Mouse (Mus musculus): ENCODE data around the gene Spock1.

Gene Spock1

GRCm38 (mm10) chr13:57660523-57660922 lies 247.6 kb downstream of the Spock1 start:
- no peak for DNase-seq (ENCODE audit: low read depth, low spot score)

DNA sequence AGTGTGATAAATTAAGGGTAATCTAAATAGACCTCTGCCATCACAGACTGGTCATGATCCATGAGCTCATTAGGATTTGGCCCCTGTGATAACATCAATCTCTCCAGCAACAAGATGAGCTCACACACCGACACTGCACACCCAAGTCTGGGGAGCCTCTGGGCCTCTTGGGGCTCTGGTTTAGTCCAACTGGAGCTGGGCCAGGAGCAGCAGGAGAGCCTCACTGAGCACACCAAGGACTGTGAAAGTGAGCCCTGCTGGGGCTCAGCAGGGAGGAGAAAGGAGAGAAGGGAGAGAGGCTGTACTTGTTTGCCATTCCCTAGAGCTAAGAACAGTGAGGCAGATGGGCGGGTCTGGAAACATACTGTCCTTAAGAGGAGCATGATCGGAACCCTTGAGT lies 248.3 kb downstream of the Spock1 start:
- DNase-seq (ENCODE audit: low read depth, low spot score): no peak

DNA sequence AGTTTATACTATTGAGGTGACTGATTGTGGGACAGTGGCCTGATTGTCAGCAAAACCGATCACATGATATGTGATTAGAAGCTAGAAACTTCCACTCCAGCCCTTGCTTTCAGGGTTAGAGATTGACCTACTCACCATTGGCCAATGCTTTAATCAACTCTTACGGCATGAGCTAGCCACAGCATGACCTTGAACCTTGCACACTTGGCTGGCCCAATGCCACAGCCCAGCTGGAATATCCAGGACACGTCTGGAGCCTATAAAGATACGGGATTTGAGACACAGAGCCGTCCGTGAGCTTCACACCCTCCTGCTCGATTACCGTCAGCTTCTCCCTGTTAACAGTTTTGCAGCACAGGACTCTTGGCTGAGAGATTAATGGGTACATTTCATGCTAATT lies 251.5 kb downstream of the Spock1 start:
- DNase-seq (ENCODE audit: low read depth, low spot score): no peak

DNA sequence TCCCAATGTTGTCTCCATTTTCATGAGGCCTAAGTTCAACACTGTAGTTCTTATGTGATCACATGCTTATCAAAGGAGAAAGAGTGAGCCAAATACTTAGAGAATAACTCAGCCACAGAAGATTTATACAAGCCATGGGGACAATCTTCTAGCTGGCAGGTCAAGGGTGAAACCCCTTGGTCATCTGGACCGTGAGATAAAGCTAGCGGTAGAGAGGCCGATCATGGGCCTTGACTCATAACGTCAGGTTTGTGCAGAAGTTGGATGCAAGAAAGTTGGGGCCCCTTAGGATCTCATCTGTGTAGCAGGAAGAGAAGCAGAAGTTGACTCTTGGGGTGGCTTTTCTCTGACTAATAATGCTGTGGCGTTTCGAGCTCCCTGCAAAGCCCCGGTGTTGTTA lies 253.8 kb downstream of the Spock1 start:
- no peak for DNase-seq (ENCODE audit: low read depth, low spot score)

DNA sequence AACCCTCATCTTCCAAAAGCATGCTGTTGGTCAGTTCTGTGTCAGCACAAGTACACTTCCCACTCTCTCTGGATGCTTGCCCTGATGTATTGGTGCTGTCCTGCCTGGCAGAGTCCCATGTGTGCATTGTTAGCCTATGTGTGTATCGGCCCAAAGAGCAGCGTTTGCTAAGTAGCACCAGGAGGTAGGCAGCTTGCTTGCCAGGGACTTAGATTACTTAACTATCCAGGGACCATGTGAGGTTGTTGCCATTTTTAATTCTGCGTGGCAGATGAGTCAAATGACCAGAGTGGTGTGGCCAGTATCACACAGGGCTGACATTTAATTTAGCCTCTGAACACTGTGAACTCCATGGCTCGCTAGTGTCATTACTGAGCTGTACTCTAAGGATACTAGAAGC lies 256.9 kb downstream of the Spock1 start:
- no peak for DNase-seq (ENCODE audit: low read depth, low spot score)

DNA sequence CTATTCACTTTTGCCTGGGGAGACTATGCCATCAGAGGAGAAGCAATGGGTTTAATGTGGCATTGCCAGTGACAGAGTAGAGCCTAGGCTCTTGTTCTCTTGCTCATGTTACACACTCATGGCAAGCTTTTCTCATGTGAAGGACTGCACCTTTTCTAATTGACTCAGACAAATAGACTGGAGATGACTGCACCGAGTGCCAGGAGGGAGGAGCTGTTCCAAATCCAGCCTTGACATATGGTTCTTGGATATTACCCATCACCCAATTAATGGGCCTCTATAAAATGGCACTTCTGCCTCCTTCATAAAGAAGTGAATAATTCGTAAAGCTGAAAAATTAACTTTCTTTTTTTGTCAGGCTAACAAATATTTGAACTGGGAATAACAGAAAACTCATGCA lies 259.3 kb downstream of the Spock1 start:
- DNase-seq (ENCODE audit: low read depth, low spot score): no peak

GRCm38 (mm10) chr13:57647456-57647855 lies 260.7 kb downstream of the Spock1 start:
- DNase-seq (ENCODE audit: low read depth, low spot score): no peak

- no peak for DNase-seq (ENCODE audit: low read depth, low spot score)
Measured at GRCm38 (mm10) chr13:57643036-57643435, 265.1 kb downstream of the Spock1 start.

GRCm38 (mm10) chr13:57641649-57642048 lies 266.5 kb downstream of the Spock1 start:
- DNase-seq (ENCODE audit: low read depth, low spot score): no peak

- no peak for DNase-seq (ENCODE audit: low read depth, low spot score)
Measured at GRCm38 (mm10) chr13:57640968-57641367, 267.2 kb downstream of the Spock1 start.

DNA sequence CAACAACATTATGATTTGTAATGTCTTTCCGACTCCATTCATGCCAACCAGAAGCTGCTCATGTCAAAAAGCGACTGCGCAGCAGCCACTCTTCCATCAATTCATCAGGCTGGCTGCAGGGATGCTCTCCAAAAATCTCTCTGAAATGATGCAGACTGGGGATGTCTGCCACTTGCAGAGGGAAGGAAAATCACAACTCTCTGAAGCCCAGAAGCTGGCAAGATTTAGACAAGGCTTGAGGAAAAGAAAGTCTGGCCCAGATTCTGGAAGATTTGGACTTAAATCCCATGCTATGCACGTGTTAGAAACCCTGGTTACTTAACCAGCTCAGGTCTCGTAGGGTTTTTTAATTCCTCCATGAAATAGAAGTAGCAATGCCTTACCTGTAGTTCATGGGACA lies 269.3 kb downstream of the Spock1 start:
- DNase-seq (ENCODE audit: low read depth, low spot score): peak; percentile 65

- DNase-seq (ENCODE audit: low read depth, low spot score): no peak
Measured at GRCm38 (mm10) chr13:57637606-57638132, 270.5 kb downstream of the Spock1 start.

DNA sequence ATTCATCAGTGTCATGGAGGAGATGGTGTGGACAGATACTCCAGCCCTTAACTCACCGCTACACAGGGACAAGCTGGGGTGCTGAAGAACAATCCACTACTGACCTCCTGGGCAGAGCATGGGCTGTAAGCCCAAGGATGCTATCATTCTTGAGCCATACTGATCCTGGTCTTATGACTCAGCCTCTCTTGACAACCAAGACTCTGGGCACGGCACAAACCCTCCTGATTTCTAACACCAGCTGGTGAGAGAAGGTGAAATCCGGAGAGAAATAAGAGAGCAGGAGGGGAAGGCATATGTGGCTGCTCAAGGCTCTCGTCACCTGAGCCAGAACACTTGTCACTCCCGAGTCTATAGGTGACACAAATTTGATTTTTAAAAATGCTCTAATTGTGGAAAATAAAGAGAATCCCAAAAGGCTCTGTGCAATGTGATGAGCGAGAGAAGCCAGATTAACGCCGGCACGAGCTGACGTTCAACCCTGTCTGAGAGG lies 271.0 kb downstream of the Spock1 start:
- no peak for DNase-seq (ENCODE audit: low read depth, low spot score)

DNA sequence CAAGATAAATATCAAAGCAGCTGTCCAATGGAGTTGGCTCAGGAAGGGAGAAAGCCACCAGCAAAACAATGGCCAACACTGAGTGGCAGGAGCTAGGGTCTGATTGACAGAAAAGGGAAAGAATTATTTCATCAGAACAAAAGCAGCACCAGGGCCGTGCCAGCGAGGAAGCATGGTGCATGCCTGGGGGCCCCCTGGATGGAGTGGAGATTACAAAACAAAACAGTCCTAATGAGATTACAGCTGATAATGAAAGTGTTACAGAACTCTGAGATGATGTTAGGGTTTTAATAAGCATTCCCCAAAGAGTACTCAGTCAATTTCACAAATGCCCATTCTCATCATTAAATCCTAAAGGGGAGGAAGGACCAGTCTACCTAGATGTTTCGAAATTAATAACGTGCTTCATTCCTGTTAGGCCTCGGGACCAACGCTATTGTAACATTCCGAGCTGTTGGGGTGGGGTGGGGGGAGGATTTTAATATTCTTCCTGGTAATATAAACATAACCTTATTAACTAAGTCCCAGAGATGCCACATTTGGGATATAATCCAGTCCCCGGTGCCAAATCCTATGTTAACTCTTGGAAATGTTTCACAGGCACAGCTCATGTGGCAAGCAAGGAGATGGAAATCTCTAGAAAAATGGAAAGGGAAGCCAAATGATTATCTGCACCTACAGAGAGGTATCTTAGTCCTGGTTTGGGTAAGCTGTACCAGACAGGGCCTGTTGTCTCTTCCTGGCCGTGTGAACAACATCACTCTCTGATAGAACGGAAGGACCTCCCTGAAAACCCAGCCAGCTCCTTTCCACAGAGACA lies 271.7 kb downstream of the Spock1 start:
- DNase-seq (ENCODE audit: low read depth, low spot score): no peak

- DNase-seq (ENCODE audit: low read depth, low spot score): no peak
Measured at GRCm38 (mm10) chr13:57630532-57630931, 277.6 kb downstream of the Spock1 start.

DNA sequence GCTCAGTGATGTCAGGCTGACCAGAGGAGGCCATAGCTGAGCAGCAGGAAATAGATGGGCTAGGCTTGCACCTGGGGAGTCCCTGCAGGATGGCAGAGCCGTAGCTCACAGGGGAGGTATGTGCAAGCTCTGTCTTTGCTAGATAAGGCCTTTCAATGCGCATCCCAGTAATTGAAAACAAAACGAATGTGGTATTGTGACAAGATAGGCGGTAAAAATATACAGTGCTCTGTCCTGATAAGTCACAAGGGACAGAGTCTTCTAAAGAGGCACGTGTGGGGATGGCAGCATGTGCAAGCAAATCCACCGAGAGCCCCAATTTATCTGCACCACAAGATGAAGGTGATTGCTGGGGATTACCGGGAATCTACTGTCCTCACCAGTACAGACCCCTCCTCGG lies 279.9 kb downstream of the Spock1 start:
- DNase-seq (ENCODE audit: low read depth, low spot score): no peak

DNA sequence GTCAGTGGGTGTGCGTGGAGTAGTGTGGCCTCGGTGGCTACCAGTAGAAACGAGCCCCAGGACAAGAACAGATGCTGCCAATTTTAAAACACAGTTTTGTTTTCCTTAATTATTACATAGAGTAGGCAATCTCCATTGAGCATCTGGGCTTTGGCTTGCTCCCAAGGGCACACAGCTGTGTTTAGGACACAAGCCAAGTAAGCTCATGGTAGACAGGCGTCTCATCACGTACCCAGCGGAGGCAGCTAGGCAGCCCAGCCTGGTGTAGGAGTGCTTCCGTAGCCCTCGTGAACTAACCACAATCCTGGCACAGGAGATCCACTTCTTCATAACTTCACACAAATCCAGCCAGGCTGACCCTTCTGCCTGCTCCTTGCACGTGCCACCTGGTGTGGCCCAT lies 281.7 kb downstream of the Spock1 start:
- no peak for DNase-seq (ENCODE audit: low read depth, low spot score)

DNA sequence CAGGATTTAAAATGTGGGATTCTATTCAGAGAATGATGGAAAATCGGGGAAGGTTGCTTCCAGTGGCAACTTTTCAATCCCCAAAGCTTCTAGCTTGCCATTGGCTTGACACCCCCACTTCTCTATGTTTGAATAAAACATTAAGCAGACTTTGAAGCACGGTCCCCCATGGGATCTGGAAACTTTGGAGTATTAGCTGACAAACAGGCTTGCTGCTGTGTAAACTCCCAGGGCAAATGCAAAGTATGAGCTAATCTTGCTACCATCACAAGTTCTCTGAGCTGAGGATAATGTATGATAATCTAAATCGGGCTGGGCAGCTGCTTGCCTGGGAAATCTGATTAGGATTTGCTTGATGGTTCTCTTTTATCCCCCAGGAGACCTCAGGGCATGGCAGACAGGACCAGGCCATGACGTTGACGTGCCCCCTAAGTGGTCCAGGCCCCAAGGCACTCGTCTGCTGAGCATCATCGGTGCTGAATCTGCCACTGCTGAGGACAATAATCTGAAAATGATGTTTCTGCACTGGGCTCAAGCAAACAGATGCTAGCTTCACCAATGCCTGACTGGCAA lies 284.1 kb downstream of the Spock1 start:
- DNase-seq (ENCODE audit: low read depth, low spot score): no peak

- DNase-seq (ENCODE audit: low read depth, low spot score): no peak
Measured at GRCm38 (mm10) chr13:57619079-57619768, 288.9 kb downstream of the Spock1 start.

- DNase-seq (ENCODE audit: low read depth, low spot score): no peak
Measured at GRCm38 (mm10) chr13:57611326-57612171, 296.6 kb downstream of the Spock1 start.

DNA sequence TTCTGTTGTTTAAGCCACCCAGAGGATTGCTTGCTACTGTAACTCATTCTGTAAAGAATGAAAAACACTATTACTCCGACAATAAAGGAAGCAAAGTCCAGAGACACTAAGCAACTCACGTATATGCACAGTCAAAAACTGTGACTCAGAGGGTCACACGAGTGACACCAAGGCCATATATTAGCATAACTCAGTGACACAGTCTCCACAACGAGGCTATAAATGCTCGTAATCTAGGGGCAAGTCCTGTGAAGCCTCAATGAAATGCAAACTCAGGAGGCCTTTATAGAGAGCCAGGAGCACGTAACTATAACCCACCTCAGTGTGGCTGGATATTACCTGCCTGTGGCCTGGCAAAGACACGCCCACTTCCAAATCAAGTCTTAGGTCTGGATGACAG lies 298.2 kb downstream of the Spock1 start:
- DNase-seq (ENCODE audit: low read depth, low spot score): no peak
